Mouse (Mus musculus) stomach, embryonic 14.5 days (tissue): Measurements from ENCODE around the gene Tex35. TPM values are rescaled to one million over a fixed set of nuclear protein-coding genes. Genes with fewer than 3 reads are reported as not detected.
A peak's percentile ranks its signal among the peaks of the same experiment; 100 is the strongest.

Experiments
- ATAC-seq: fragments of 200-750 bp; cut with Nextera tagmentation; 2 replicates; pipeline ENCODE4 v1.8.0; 2017; ENCODE audit warnings: low read depth, moderate TSS enrichment; ENCODE audit not compliant: insufficient number of reproducible peaks, insufficient read depth, low FRiP score
- H3K27ac ChIP-seq: fragments of 300-500 bp; sonication (generic); 2 replicates; pipeline ENCODE4 v1.5.1; 2014; ENCODE audit warnings: mild to moderate bottlenecking, low read length, moderate library complexity, mixed read lengths
- H3K27me3 ChIP-seq: fragments of 300-500 bp; sonication (generic); 2 replicates; pipeline ENCODE4 v1.6.1; 2014; ENCODE audit warnings: low read length, control low read depth, mixed read lengths; ENCODE audit not compliant: control insufficient read depth, insufficient read depth
- H3K36me3 ChIP-seq: fragments of 300-500 bp; sonication (generic); 2 replicates; pipeline ENCODE4 v1.6.1; 2014; ENCODE audit warnings: mild to moderate bottlenecking, control low read depth, low read length, moderate library complexity, mixed read lengths; ENCODE audit not compliant: control insufficient read depth, insufficient read depth
- H3K4me1 ChIP-seq: fragments of 300-500 bp; sonication (generic); 2 replicates; pipeline ENCODE4 v1.6.1; 2014; ENCODE audit warnings: low read length, control low read depth, mixed read lengths; ENCODE audit not compliant: control insufficient read depth, insufficient read depth
- H3K4me2 ChIP-seq: fragments of 300-500 bp; sonication (generic); replicated peaks from 2 replicates; pipeline ENCODE4 v1.6.1; 2014; ENCODE audit warnings: low read depth, low read length, control low read depth
- H3K4me3 ChIP-seq: fragments of 300-500 bp; sonication (generic); 2 replicates; pipeline ENCODE4 v1.5.1; 2014; ENCODE audit warnings: low read depth, low read length, control low read depth
- H3K9ac ChIP-seq: fragments of 300-500 bp; sonication (generic); replicated peaks from 2 replicates; pipeline ENCODE4 v1.6.1; 2014; ENCODE audit warnings: low read depth, mild to moderate bottlenecking, control low read depth, low read length, moderate library complexity, mixed read lengths
- H3K9me3 ChIP-seq: fragments of 300-500 bp; sonication (generic); 2 replicates; pipeline ENCODE4 v1.6.1; 2016; ENCODE audit warnings: low read depth, low read length, control low read depth; ENCODE audit not compliant: control insufficient read depth
- WGBS: fragments of 180-500 bp; shearing (Covaris S2); extraction: QIAGEN DNeasy Blood & Tissue Kit; methylation state at CpG from one replicate; pipeline ENCODE4 v1.1.7; 2014; 5-methylcytosine and 5-hydroxymethylcytosine counted together
- polyA plus RNA-seq: library from polyadenylated mRNA; unstranded; fragments of >200 nt; fragmentation: Nextera tagmentation; extraction: Ambion mirVana; gene quantifications from 2 replicates; pipeline ENCODE4 v1.2.1, GENCODE M21; 2014

Gene Tex35
- polyA plus RNA-seq, 1 experiment from 2014 or later = not detected

- WGBS = 81% methylated on average over 12 of the region's 12 CpGs
- no peaks in the 10 kb centered on the region for H3K27me3 ChIP-seq
- no peak for ATAC-seq
- no peaks in the 10 kb centered on the region for H3K9me3 ChIP-seq
- H3K36me3 ChIP-seq = no peaks in the 10 kb centered on the region
- no peak overlapping the region for H3K4me2 ChIP-seq
- H3K4me1 ChIP-seq = peaks cover 4% of the 10 kb centered on the region; the same call in 1 of the 2 replicates
- H3K27ac ChIP-seq = no peak overlapping the region
- H3K4me3 ChIP-seq = no peak overlapping the region
- no peak overlapping the region for H3K9ac ChIP-seq
These were observed 42.4 kb downstream of the Tex35 start for GRCm38 (mm10) chr1:157065819-157066730.

DNA sequence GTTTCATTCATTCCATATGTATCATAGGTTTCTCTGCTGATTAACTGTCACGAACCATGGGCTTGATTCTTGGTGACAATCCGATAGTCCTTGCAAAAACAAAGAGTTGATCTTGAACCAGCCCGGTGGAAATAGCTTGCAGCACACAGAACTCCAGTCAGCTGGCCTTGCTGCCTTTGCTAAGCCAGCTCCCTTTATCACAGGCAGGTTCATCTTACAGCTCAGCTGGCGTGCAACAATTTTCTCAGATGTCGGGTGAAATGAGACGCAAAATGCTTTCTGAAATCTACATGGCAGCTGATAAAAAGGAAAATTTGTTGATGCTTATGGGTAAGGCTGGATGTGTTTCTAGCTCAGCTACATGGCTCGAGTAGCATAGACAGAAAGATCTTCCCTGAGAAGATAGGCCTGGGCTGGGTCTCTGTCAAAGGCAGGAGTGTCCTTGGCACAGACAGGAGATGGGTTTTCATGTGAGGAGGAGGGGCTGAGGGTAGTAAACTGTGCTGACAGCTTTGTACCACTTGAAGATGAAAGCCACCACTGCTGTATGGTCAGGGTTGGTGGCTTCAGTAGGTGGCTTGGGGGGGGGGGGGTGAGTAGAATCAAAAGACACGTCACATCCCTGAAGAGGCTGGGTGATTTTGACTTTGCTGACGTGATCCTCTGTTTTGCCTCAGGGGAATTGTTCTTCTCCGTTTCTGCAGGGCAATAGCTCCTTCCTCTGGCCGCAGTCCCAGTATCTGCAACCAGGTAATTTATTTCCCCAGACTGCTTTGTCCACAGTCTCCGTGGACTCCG lies 45.0 kb downstream of the Tex35 start:
- no peaks in the 10 kb centered on the region for H3K36me3 ChIP-seq
- H3K9ac ChIP-seq = no peak overlapping the region
- WGBS = 55% methylated on average over 13 of the region's 13 CpGs
- H3K4me1 ChIP-seq = peaks cover 4% of the 10 kb centered on the region; the same call in 1 of the 2 replicates
- H3K9me3 ChIP-seq = no peaks in the 10 kb centered on the region
- H3K27ac ChIP-seq = no peak overlapping the region
- no peak for ATAC-seq
- no peak overlapping the region for H3K4me2 ChIP-seq
- H3K4me3 ChIP-seq = no peak overlapping the region
- no peaks in the 10 kb centered on the region for H3K27me3 ChIP-seq

GRCm38 (mm10) chr1:157062445-157062825 lies 46.0 kb downstream of the Tex35 start:
- no peaks in the 10 kb centered on the region for H3K27me3 ChIP-seq
- ATAC-seq = no peak
- H3K4me3 ChIP-seq = no peak overlapping the region
- peaks cover 4% of the 10 kb centered on the region; the same call in 1 of the 2 replicates for H3K4me1 ChIP-seq
- no peak overlapping the region for H3K4me2 ChIP-seq
- H3K36me3 ChIP-seq = no peaks in the 10 kb centered on the region
- no peak overlapping the region for H3K9ac ChIP-seq
- WGBS = 81% methylated on average over 5 of the region's 5 CpGs
- H3K27ac ChIP-seq = no peak overlapping the region
- no peaks in the 10 kb centered on the region for H3K9me3 ChIP-seq

GRCm38 (mm10) chr1:157061800-157062444 lies 46.6 kb downstream of the Tex35 start:
- H3K4me1 ChIP-seq = peaks cover 4% of the 10 kb centered on the region; the same call in 1 of the 2 replicates
- H3K27me3 ChIP-seq = no peaks in the 10 kb centered on the region
- ATAC-seq = peak; percentile 73

GRCm38 (mm10) chr1:157061170-157061569 lies 47.3 kb downstream of the Tex35 start:
- ATAC-seq = no peak
- Histone ChIP-seq H3K4me1 (peaks cover 4% of the 10 kb centered on the region; the same call in 1 of the 2 replicates), H3K27ac (no peak overlapping the region), H3K27me3 (no peaks in the 10 kb centered on the region), H3K9me3 (no peaks in the 10 kb centered on the region), H3K9ac (no peak overlapping the region), H3K36me3 (no peaks in the 10 kb centered on the region), H3K4me3 (no peak overlapping the region), H3K4me2 (no peak overlapping the region)
- WGBS = 66% methylated on average over 3 of the region's 3 CpGs

More at GRCm38 (mm10) chr1:157061800-157062444, 46.6 kb downstream of the Tex35 start:
- Histone ChIP-seq H3K4me3 (no peak overlapping the region), H3K27ac (no peak overlapping the region), H3K36me3 (no peaks in the 10 kb centered on the region), H3K4me2 (no peak overlapping the region), H3K9me3 (no peaks in the 10 kb centered on the region), H3K9ac (no peak overlapping the region)
- WGBS = 78% methylated on average over 10 of the region's 10 CpGs

- Histone ChIP-seq H3K36me3 (no peaks in the 10 kb centered on the region), H3K4me3 (no peak overlapping the region), H3K9ac (no peak overlapping the region), H3K4me2 (no peak overlapping the region), H3K9me3 (no peaks in the 10 kb centered on the region), H3K4me1 (peaks cover 4% of the 10 kb centered on the region; the same call in 1 of the 2 replicates), H3K27me3 (no peaks in the 10 kb centered on the region), H3K27ac (no peak overlapping the region)
- WGBS = 76% methylated on average over 12 of the region's 12 CpGs
- ATAC-seq = no peak
These were observed 47.9 kb downstream of the Tex35 start for GRCm38 (mm10) chr1:157060441-157061135.

- no peaks in the 10 kb centered on the region for H3K9me3 ChIP-seq
- no peaks in the 10 kb centered on the region for H3K27me3 ChIP-seq
- no peak overlapping the region for H3K9ac ChIP-seq
- H3K4me3 ChIP-seq = no peak overlapping the region
- no peak overlapping the region for H3K4me2 ChIP-seq
- WGBS = 70% methylated on average over 6 of the region's 6 CpGs
- no peaks in the 10 kb centered on the region for H3K36me3 ChIP-seq
- ATAC-seq = no peak
- H3K27ac ChIP-seq = no peak overlapping the region
- no peaks in the 10 kb centered on the region for H3K4me1 ChIP-seq
These were observed 52.6 kb downstream of the Tex35 start for GRCm38 (mm10) chr1:157055901-157056300.
